Mouse (Mus musculus) E14TG2a.4 (cell line): ENCODE results near the gene Slc17a2.

Experiments
- H3K27me3 ChIP-seq: 2 replicates; pipeline ENCODE4 v1.6.1; 2014; ENCODE audit warnings: low read length, control low read depth; ENCODE audit not compliant: insufficient read depth
- H3K36me3 ChIP-seq: 2 replicates; pipeline ENCODE4 v1.6.1; 2014; ENCODE audit warnings: low read length, control low read depth; ENCODE audit not compliant: insufficient read depth
- H3K4me1 ChIP-seq: replicated peaks from 2 replicates; pipeline ENCODE4 v1.6.1; 2014; ENCODE audit warnings: low read depth, low read length, control low read depth
- H3K4me3 ChIP-seq: replicated peaks from 2 replicates; pipeline ENCODE4 v1.5.1; 2014; ENCODE audit warnings: mild to moderate bottlenecking, low read length
- H3K9me3 ChIP-seq: 2 replicates; pipeline ENCODE4 v1.6.1; 2014; ENCODE audit warnings: low read length, control low read depth
- CTCF ChIP-seq: conservative IDR thresholded peaks from 2 replicates; pipeline ENCODE4 v1.5.1; 2014; ENCODE audit warnings: low read length
- NANOG ChIP-seq: IDR thresholded peaks from 2 replicates; pipeline ENCODE4 v1.6.1; 2014; ENCODE audit warnings: borderline replicate concordance, low read length, mixed read lengths
- POU5F1 ChIP-seq: IDR thresholded peaks from 2 replicates; pipeline ENCODE4 v1.6.1; 2014; ENCODE audit warnings: low read length, borderline replicate concordance

Gene Slc17a2

GRCm38 (mm10) chr13:23866086-23866710, 59.4 kb downstream of the Slc17a2 start:
- Histone ChIP-seq H3K4me1 (no peaks in the 10 kb centered on the region), H3K36me3 (no peaks in the 10 kb centered on the region), H3K4me3 (no peak overlapping the region), H3K27me3 (no peaks in the 10 kb centered on the region), H3K9me3 (no peaks in the 10 kb centered on the region)
- TF ChIP-seq POU5F1 (no peak), NANOG (no peak), CTCF (no peak)

- Histone ChIP-seq H3K9me3 (no peaks in the 10 kb centered on the region), H3K36me3 (no peaks in the 10 kb centered on the region), H3K4me1 (no peaks in the 10 kb centered on the region), H3K4me3 (no peak overlapping the region), H3K27me3 (no peaks in the 10 kb centered on the region)
- no peak for TF ChIP-seq NANOG
- TF ChIP-seq CTCF: no peak
- TF ChIP-seq POU5F1: no peak
These were observed 60.2 kb downstream of the Slc17a2 start for GRCm38 (mm10) chr13:23867000-23867399.

DNA sequence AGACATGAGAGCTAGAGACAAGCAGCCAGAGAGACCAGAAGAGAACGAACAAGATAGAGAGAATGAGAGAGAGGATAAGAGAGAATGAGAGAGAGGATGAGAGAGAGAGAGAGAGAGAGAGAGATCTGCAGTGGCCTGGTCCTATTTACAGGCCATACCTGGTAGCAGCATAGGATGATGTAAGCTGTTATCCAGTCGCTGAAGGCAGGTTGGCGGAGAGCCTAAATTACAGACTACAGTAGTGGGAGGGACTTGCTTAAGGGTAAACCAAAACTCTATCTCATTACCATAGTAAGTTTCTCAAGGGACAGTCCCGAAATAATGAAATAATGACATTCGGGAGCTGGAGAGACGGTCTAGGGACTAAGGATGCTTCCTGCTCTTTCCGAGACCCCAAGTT, 60.6 kb downstream of the Slc17a2 start, which contains the start of gene Slc17a1:
TSS of gene Slc17a1 (plus strand) at position 346 of the 400 bp plus-strand sequence.
- no peaks in the 10 kb centered on the region for H3K4me1 ChIP-seq
- H3K4me3 ChIP-seq: no peak within 1 kb of the TSS
- H3K9me3 ChIP-seq: no peaks in the 10 kb centered on the region
- H3K36me3 ChIP-seq: no peaks in the 10 kb centered on the region
- TF ChIP-seq CTCF: no peak
- no peak for TF ChIP-seq POU5F1
- no peak for TF ChIP-seq NANOG
- no peaks in the 10 kb centered on the region for H3K27me3 ChIP-seq

- TF ChIP-seq NANOG (no peak), POU5F1 (no peak), CTCF (no peak)
- Histone ChIP-seq H3K36me3 (no peaks in the 10 kb centered on the region), H3K27me3 (no peaks in the 10 kb centered on the region), H3K9me3 (no peaks in the 10 kb centered on the region), H3K4me3 (no peak overlapping the region), H3K4me1 (no peaks in the 10 kb centered on the region)
These were observed 62.2 kb downstream of the Slc17a2 start for GRCm38 (mm10) chr13:23868790-23869533.

- no peaks in the 10 kb centered on the region for H3K36me3 ChIP-seq
- no peak for TF ChIP-seq POU5F1
- TF ChIP-seq CTCF: no peak
- TF ChIP-seq NANOG: no peak
- H3K9me3 ChIP-seq: no peaks in the 10 kb centered on the region
- no peaks in the 10 kb centered on the region for H3K27me3 ChIP-seq
- no peak overlapping the region for H3K4me3 ChIP-seq
- H3K4me1 ChIP-seq: no peaks in the 10 kb centered on the region
These were observed 63.2 kb downstream of the Slc17a2 start for GRCm38 (mm10) chr13:23869996-23870395.

- no peaks in the 10 kb centered on the region for H3K36me3 ChIP-seq
- no peaks in the 10 kb centered on the region for H3K27me3 ChIP-seq
- TF ChIP-seq POU5F1: no peak
- no peak for TF ChIP-seq NANOG
- TF ChIP-seq CTCF: no peak
- no peak overlapping the region for H3K4me3 ChIP-seq
- H3K9me3 ChIP-seq: no peaks in the 10 kb centered on the region
- H3K4me1 ChIP-seq: no peaks in the 10 kb centered on the region
These were observed 66.3 kb downstream of the Slc17a2 start for GRCm38 (mm10) chr13:23873141-23873540.
